Mouse (Mus musculus): ENCODE results near the gene Plppr1. TPM values are rescaled to one million over a fixed set of nuclear protein-coding genes. Genes with fewer than 3 reads are reported as not detected.

Plppr1 gene
- polyA plus RNA-seq, 1 experiment from 2014 or later = 60.2 TPM

GRCm38 (mm10) chr4:49059402-49060381, 619 bp downstream of the Plppr1 start:
- Histone ChIP-seq H3K9me3 (ENCODE audit: control insufficient read depth, low read length) (no peaks in the 10 kb centered on the region), H3K27ac (ENCODE audit: low read length) (peak overlapping the region; percentile 94), H3K4me2 (ENCODE audit: low read length) (peak overlapping the region; percentile 72), H3K9ac (replicated peaks; ENCODE audit: low read depth, low read length) (peak overlapping the region; percentile 94), H3K4me1 (replicated peaks; ENCODE audit: control insufficient read depth, insufficient read depth, low read length) (peaks cover 31% of the 10 kb centered on the region), H3K27me3 (replicated peaks; ENCODE audit: control insufficient read depth, insufficient read depth, low read length) (no peaks in the 10 kb centered on the region), H3K36me3 (ENCODE audit: control insufficient read depth, insufficient read depth) (no peaks in the 10 kb centered on the region), H3K4me3 (replicated peaks; ENCODE audit: low read length) (peak overlapping the region; percentile 94)
- peak; percentile 92 for ATAC-seq
- under 1% methylated on average over 62 of the region's 62 CpGs for WGBS

GRCm38 (mm10) chr4:49069471-49069870, 10.4 kb downstream of the Plppr1 start:
- H3K9me3 ChIP-seq (ENCODE audit: control insufficient read depth, low read length) = no peaks in the 10 kb centered on the region
- H3K4me1 ChIP-seq (replicated peaks; ENCODE audit: control insufficient read depth, insufficient read depth, low read length) = no peaks in the 10 kb centered on the region; the same call in 1 of the 2 replicates
- H3K36me3 ChIP-seq (ENCODE audit: control insufficient read depth, insufficient read depth) = no peaks in the 10 kb centered on the region
- ATAC-seq = no peak
- H3K4me2 ChIP-seq (ENCODE audit: low read length) = no peak overlapping the region
- 40% methylated on average over 4 of the region's 4 CpGs for WGBS
- no peaks in the 10 kb centered on the region for H3K27me3 ChIP-seq (replicated peaks; ENCODE audit: control insufficient read depth, insufficient read depth, low read length)
- no peak overlapping the region for H3K4me3 ChIP-seq (replicated peaks; ENCODE audit: low read length)
- H3K27ac ChIP-seq (ENCODE audit: low read length) = no peak overlapping the region
- H3K9ac ChIP-seq (replicated peaks; ENCODE audit: low read depth, low read length) = no peak overlapping the region

DNA sequence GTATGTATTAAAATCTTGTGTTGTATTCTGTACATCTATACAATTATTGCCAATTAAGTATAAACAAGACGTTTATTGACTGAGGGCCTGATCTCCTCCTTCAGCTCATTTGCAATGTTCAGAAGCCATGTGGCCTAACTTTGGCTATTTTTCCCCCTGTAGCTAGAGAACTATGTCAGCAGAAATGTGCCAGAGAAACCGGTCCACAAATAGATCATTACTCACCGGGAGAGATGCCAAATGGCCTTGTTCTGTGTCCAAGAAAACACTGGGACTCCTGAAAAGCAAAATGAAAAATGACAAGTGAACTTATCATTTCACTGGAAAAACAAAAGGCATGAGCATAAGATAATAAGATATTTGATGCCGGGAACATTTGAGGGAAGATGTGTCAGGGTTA, 13.8 kb downstream of the Plppr1 start:
- H3K27me3 ChIP-seq (replicated peaks; ENCODE audit: control insufficient read depth, insufficient read depth, low read length) = no peaks in the 10 kb centered on the region
- H3K4me3 ChIP-seq (replicated peaks; ENCODE audit: low read length) = no peak overlapping the region
- no peak overlapping the region for H3K9ac ChIP-seq (replicated peaks; ENCODE audit: low read depth, low read length)
- no peak overlapping the region for H3K27ac ChIP-seq (ENCODE audit: low read length)
- ATAC-seq = no peak
- no peaks in the 10 kb centered on the region for H3K4me1 ChIP-seq (replicated peaks; ENCODE audit: control insufficient read depth, insufficient read depth, low read length)
- H3K36me3 ChIP-seq (ENCODE audit: control insufficient read depth, insufficient read depth) = no peaks in the 10 kb centered on the region
- WGBS = 56% methylated on average over 4 of the region's 4 CpGs
- no peak overlapping the region for H3K4me2 ChIP-seq (ENCODE audit: low read length)
- no peaks in the 10 kb centered on the region for H3K9me3 ChIP-seq (ENCODE audit: control insufficient read depth, low read length)

GRCm38 (mm10) chr4:49075881-49076280, 16.8 kb downstream of the Plppr1 start:
- Histone ChIP-seq H3K27me3 (replicated peaks; ENCODE audit: control insufficient read depth, insufficient read depth, low read length) (no peaks in the 10 kb centered on the region), H3K36me3 (ENCODE audit: control insufficient read depth, insufficient read depth) (no peaks in the 10 kb centered on the region), H3K9ac (replicated peaks; ENCODE audit: low read depth, low read length) (no peak overlapping the region), H3K4me1 (replicated peaks; ENCODE audit: control insufficient read depth, insufficient read depth, low read length) (no peaks in the 10 kb centered on the region), H3K4me3 (replicated peaks; ENCODE audit: low read length) (no peak overlapping the region), H3K9me3 (ENCODE audit: control insufficient read depth, low read length) (no peaks in the 10 kb centered on the region), H3K27ac (ENCODE audit: low read length) (no peak overlapping the region), H3K4me2 (ENCODE audit: low read length) (no peak overlapping the region)
- ATAC-seq = no peak
- WGBS = 88% methylated on average over 2 of the region's 2 CpGs

- H3K9me3 ChIP-seq (ENCODE audit: control insufficient read depth, low read length) = no peaks in the 10 kb centered on the region
- H3K27me3 ChIP-seq (replicated peaks; ENCODE audit: control insufficient read depth, insufficient read depth, low read length) = no peaks in the 10 kb centered on the region
- H3K27ac ChIP-seq (ENCODE audit: low read length) = no peak overlapping the region
- H3K9ac ChIP-seq (replicated peaks; ENCODE audit: low read depth, low read length) = no peak overlapping the region
- WGBS = 0% methylated on average over 1 of the region's 1 CpGs
- no peak overlapping the region for H3K4me3 ChIP-seq (replicated peaks; ENCODE audit: low read length)
- no peaks in the 10 kb centered on the region for H3K4me1 ChIP-seq (replicated peaks; ENCODE audit: control insufficient read depth, insufficient read depth, low read length)
- H3K36me3 ChIP-seq (ENCODE audit: control insufficient read depth, insufficient read depth) = no peaks in the 10 kb centered on the region
- no peak overlapping the region for H3K4me2 ChIP-seq (ENCODE audit: low read length)
- ATAC-seq = no peak
Observed at GRCm38 (mm10) chr4:49079399-49079798, 20.3 kb downstream of the Plppr1 start.

- H3K27ac ChIP-seq (ENCODE audit: low read length) = no peak overlapping the region
- 9% methylated on average over 3 of the region's 3 CpGs for WGBS
- H3K4me1 ChIP-seq (replicated peaks; ENCODE audit: control insufficient read depth, insufficient read depth, low read length) = peaks cover 10% of the 10 kb centered on the region
- H3K27me3 ChIP-seq (replicated peaks; ENCODE audit: control insufficient read depth, insufficient read depth, low read length) = no peaks in the 10 kb centered on the region
- H3K9ac ChIP-seq (replicated peaks; ENCODE audit: low read depth, low read length) = no peak overlapping the region
- H3K4me2 ChIP-seq (ENCODE audit: low read length) = no peak overlapping the region
- H3K4me3 ChIP-seq (replicated peaks; ENCODE audit: low read length) = no peak overlapping the region
- H3K9me3 ChIP-seq (ENCODE audit: control insufficient read depth, low read length) = no peaks in the 10 kb centered on the region
- no peaks in the 10 kb centered on the region for H3K36me3 ChIP-seq (ENCODE audit: control insufficient read depth, insufficient read depth)
- peak; percentile 45; the same call in 1 of the 2 replicates for ATAC-seq
Observed at GRCm38 (mm10) chr4:49088205-49088604, 29.1 kb downstream of the Plppr1 start.

GRCm38 (mm10) chr4:49090461-49090860, 31.4 kb downstream of the Plppr1 start:
- H3K9ac ChIP-seq (replicated peaks; ENCODE audit: low read depth, low read length) = no peak overlapping the region
- 94% methylated on average over 1 of the region's 1 CpGs for WGBS

GRCm38 (mm10) chr4:49099448-49099847, 40.4 kb downstream of the Plppr1 start:
- H3K36me3 ChIP-seq (ENCODE audit: control insufficient read depth, insufficient read depth) = no peaks in the 10 kb centered on the region
- no peak overlapping the region for H3K4me3 ChIP-seq (replicated peaks; ENCODE audit: low read length)
- no peak for ATAC-seq
- no peaks in the 10 kb centered on the region for H3K27me3 ChIP-seq (replicated peaks; ENCODE audit: control insufficient read depth, insufficient read depth, low read length)
- H3K4me1 ChIP-seq (replicated peaks; ENCODE audit: control insufficient read depth, insufficient read depth, low read length) = peaks cover 10% of the 10 kb centered on the region
- no peak overlapping the region for H3K27ac ChIP-seq (ENCODE audit: low read length)
- H3K9ac ChIP-seq (replicated peaks; ENCODE audit: low read depth, low read length) = no peak overlapping the region
- H3K4me2 ChIP-seq (ENCODE audit: low read length) = no peak overlapping the region
- 86% methylated on average over 2 of the region's 2 CpGs for WGBS
- H3K9me3 ChIP-seq (ENCODE audit: control insufficient read depth, low read length) = no peaks in the 10 kb centered on the region

More at GRCm38 (mm10) chr4:49090461-49090860, 31.4 kb downstream of the Plppr1 start:
- ATAC-seq = no peak
- no peak overlapping the region for H3K27ac ChIP-seq (ENCODE audit: low read length)
- H3K36me3 ChIP-seq (ENCODE audit: control insufficient read depth, insufficient read depth) = no peaks in the 10 kb centered on the region
- no peaks in the 10 kb centered on the region for H3K27me3 ChIP-seq (replicated peaks; ENCODE audit: control insufficient read depth, insufficient read depth, low read length)
- no peak overlapping the region for H3K4me3 ChIP-seq (replicated peaks; ENCODE audit: low read length)
- H3K4me2 ChIP-seq (ENCODE audit: low read length) = no peak overlapping the region
- peaks cover 10% of the 10 kb centered on the region for H3K4me1 ChIP-seq (replicated peaks; ENCODE audit: control insufficient read depth, insufficient read depth, low read length)
- no peaks in the 10 kb centered on the region for H3K9me3 ChIP-seq (ENCODE audit: control insufficient read depth, low read length)

GRCm38 (mm10) chr4:49101934-49102768, 43.1 kb downstream of the Plppr1 start:
- H3K36me3 ChIP-seq (ENCODE audit: control insufficient read depth, insufficient read depth) = no peaks in the 10 kb centered on the region
- H3K9ac ChIP-seq (replicated peaks; ENCODE audit: low read depth, low read length) = no peak overlapping the region
- H3K4me3 ChIP-seq (replicated peaks; ENCODE audit: low read length) = no peak overlapping the region
- ATAC-seq = no peak
- WGBS = 13% methylated on average over 7 of the region's 7 CpGs
- H3K27me3 ChIP-seq (replicated peaks; ENCODE audit: control insufficient read depth, insufficient read depth, low read length) = no peaks in the 10 kb centered on the region
- no peak overlapping the region for H3K4me2 ChIP-seq (ENCODE audit: low read length)
- no peaks in the 10 kb centered on the region for H3K9me3 ChIP-seq (ENCODE audit: control insufficient read depth, low read length)
- H3K4me1 ChIP-seq (replicated peaks; ENCODE audit: control insufficient read depth, insufficient read depth, low read length) = peaks cover 10% of the 10 kb centered on the region
- H3K27ac ChIP-seq (ENCODE audit: low read length) = no peak overlapping the region
